Mouse (Mus musculus) intestine, postnatal 0 days (tissue): ENCODE results near the gene Abca2. TPM values are rescaled to one million over a fixed set of nuclear protein-coding genes. Genes with fewer than 3 reads are reported as not detected.

Source experiments
- ATAC-seq: fragments of 200-750 bp; cut with Nextera tagmentation; 2 replicates; pipeline ENCODE4 v1.8.0; 2017; ENCODE audit warnings: mild to moderate bottlenecking, moderate TSS enrichment, moderate library complexity
- H3K27ac ChIP-seq: fragments of 300-500 bp; sonication (generic); 2 replicates; pipeline ENCODE4 v1.5.1; 2014; ENCODE audit warnings: mild to moderate bottlenecking, low read depth, low read length, moderate library complexity
- H3K27me3 ChIP-seq: fragments of 300-500 bp; sonication (generic); replicated peaks from 2 replicates; pipeline ENCODE4 v1.6.1; 2014; ENCODE audit warnings: low read length, mixed read lengths; ENCODE audit not compliant: control insufficient read depth, insufficient read depth
- H3K36me3 ChIP-seq: fragments of 300-500 bp; sonication (generic); 2 replicates; pipeline ENCODE4 v1.6.1; 2014; ENCODE audit warnings: mild to moderate bottlenecking, moderate library complexity; ENCODE audit not compliant: control insufficient read depth, insufficient read depth
- H3K4me1 ChIP-seq: fragments of 300-500 bp; sonication (generic); replicated peaks from 2 replicates; pipeline ENCODE4 v1.6.1; 2014; ENCODE audit warnings: antibody characterized with exemption, low read length, mixed read lengths; ENCODE audit not compliant: control insufficient read depth, insufficient read depth
- H3K4me2 ChIP-seq: fragments of 300-500 bp; sonication (generic); replicated peaks from 2 replicates; pipeline ENCODE4 v1.6.1; 2014; ENCODE audit warnings: low read depth, mild to moderate bottlenecking, moderate library complexity
- H3K4me3 ChIP-seq: fragments of 300-500 bp; sonication (generic); 2 replicates; pipeline ENCODE4 v1.5.1; 2014; ENCODE audit warnings: low read depth, low read length
- H3K9ac ChIP-seq: fragments of 300-500 bp; sonication (generic); 2 replicates; pipeline ENCODE4 v1.6.1; 2014; ENCODE audit warnings: mild to moderate bottlenecking, low read depth, low read length
- H3K9me3 ChIP-seq: fragments of 300-500 bp; sonication (generic); 2 replicates; pipeline ENCODE4 v1.6.1; 2016; ENCODE audit warnings: mixed run types; ENCODE audit not compliant: control insufficient read depth
- CTCF ChIP-seq: sonication (generic); IDR thresholded peaks from 2 replicates; pipeline ENCODE4 v1.5.1; 2016; ENCODE audit warnings: low read depth, mild to moderate bottlenecking, control low read depth, antibody characterized with exemption, moderate library complexity
- WGBS: fragments of 180-500 bp; shearing (Covaris S2); extraction: QIAGEN DNeasy Blood & Tissue Kit; methylation state at CpG from one replicate; pipeline ENCODE4 v1.1.7; 2014; 5-methylcytosine and 5-hydroxymethylcytosine counted together
- polyA plus RNA-seq: library from polyadenylated mRNA; unstranded; fragments of >200 nt; fragmentation: Nextera tagmentation; extraction: Ambion mirVana; gene quantifications from 2 replicates; pipeline ENCODE4 v1.2.1, GENCODE M21; 2015

Abca2 gene
- polyA plus RNA-seq, 1 experiment from 2014 or later, result 1.1 TPM

DNA sequence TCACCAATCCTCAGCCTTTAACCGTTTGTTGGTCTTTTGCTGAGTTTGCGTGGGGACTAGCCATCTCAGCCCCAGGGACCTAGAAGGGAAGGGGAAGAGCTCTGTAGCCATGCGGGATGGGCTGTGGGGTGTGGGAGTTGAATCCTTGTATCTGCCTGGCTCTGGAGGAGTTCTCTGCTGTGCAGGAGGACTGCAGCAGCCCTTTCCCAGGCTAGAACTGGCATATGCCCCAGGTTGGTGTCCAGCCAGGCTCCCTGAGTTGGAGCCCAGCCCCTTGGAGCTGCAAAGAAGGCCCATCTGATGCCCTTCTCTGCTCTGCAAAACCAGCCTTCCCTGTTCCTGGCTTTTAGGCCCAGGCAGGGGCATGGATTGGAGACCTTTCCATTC, 31.9 kb upstream of the Abca2 start:
- WGBS, result 40% methylated on average over 3 of the region's 3 CpGs
- no peaks in the 10 kb centered on the region for H3K36me3 ChIP-seq
- no peak overlapping the region for H3K9ac ChIP-seq
- no peak overlapping the region for H3K27ac ChIP-seq
- H3K27me3 ChIP-seq, result 0 out of 2 replicates have a peak, but pooled peaks cover 3% of the 10 kb centered on the region
- no peaks in the 10 kb centered on the region for H3K9me3 ChIP-seq
- peak overlapping the region; percentile 96 for H3K4me2 ChIP-seq
- peak overlapping the region; percentile 57 for H3K4me3 ChIP-seq
- no peaks in the 10 kb centered on the region for H3K4me1 ChIP-seq
- ATAC-seq, result no peak
- TF ChIP-seq CTCF, result no peak

DNA sequence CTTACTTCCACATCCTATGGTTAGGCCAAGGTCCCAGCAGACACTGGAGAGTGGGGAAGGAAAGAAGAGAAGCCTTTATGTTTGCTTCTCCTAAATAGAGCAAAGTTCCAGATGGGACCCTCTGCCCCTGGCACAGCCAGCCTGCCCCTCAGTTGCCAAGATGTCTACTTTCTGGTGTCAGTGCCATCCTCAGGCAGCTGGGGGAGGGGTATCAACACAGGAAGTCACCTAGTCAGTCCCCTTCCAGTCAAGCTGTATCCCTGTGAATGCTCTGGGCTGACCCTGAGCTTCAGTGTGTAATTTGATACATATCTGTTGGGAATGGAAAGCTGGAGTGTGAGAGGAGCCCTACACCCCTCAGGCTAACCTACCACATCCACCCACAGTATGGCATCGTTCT, 31.5 kb upstream of the Abca2 start:
- Histone ChIP-seq H3K27ac (no peak overlapping the region), H3K9ac (no peak overlapping the region), H3K4me3 (0 out of 2 replicates have a peak overlapping the region, but pooled peaks have one; percentile 57), H3K9me3 (no peaks in the 10 kb centered on the region), H3K36me3 (no peaks in the 10 kb centered on the region), H3K27me3 (0 out of 2 replicates have a peak, but pooled peaks cover 3% of the 10 kb centered on the region), H3K4me2 (peak overlapping the region; percentile 96; the same call in 1 of the 2 replicates), H3K4me1 (no peaks in the 10 kb centered on the region)
- TF ChIP-seq CTCF, result no peak
- 56% methylated on average over 1 of the region's 1 CpGs for WGBS
- no peak for ATAC-seq

DNA sequence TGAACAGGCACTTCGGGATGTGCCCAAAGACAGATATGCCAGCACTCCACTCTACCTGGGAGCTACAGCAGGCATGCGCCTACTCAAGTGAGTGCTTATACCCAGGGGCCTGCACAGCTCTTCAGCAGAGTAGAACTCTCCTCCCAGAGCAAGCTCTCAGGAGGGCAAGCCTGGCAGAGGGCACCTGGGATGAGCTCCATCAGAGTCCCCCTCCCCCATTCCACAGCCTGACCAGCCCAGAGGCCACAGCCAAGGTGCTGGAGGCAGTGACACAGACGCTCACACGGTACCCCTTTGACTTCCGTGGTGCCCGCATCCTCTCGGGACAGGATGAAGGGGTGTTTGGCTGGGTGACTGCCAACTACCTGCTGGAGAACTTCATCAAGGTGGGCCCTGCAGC, 30.4 kb upstream of the Abca2 start:
- Histone ChIP-seq H3K27me3 (0 out of 2 replicates have a peak, but pooled peaks cover 3% of the 10 kb centered on the region), H3K4me2 (no peak overlapping the region), H3K9me3 (no peaks in the 10 kb centered on the region), H3K4me3 (no peak overlapping the region), H3K36me3 (no peaks in the 10 kb centered on the region), H3K9ac (no peak overlapping the region), H3K4me1 (no peaks in the 10 kb centered on the region), H3K27ac (no peak overlapping the region)
- no peak for ATAC-seq
- WGBS, result 92% methylated on average over 7 of the region's 7 CpGs
- no peak for TF ChIP-seq CTCF

DNA sequence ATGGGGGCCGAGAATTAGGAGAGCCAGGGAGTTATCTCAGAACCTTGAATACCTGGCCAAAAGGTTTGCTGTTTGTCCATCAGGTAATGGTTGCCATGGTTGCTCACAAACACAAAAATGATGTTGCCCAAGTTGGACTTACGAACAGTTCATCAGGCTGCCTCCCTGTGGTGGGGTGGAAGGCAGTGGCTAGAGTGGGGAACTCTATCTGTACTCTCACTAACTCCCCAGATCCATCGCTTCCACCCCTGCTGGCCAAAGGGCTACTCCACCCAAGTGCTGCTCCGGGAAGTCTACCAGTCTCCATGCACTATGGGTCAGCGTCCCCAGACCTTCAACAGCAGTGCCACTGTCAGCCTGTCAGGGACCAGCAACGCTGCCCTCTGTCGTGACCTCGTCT, 29.5 kb upstream of the Abca2 start, which contains the start of gene Npdc1:
TSS of gene Npdc1 (plus strand) at position 301 of the 400 bp plus-strand sequence.
- no peak within 1 kb of the TSS for H3K9ac ChIP-seq
- TF ChIP-seq CTCF, result no peak
- H3K9me3 ChIP-seq, result no peaks in the 10 kb centered on the region
- WGBS, result 70% methylated on average over 8 of the region's 8 CpGs
- no peak within 1 kb of the TSS for H3K4me3 ChIP-seq
- H3K4me1 ChIP-seq, result no peaks in the 10 kb centered on the region
- no peak within 1 kb of the TSS for H3K27ac ChIP-seq
- no peaks in the 10 kb centered on the region for H3K36me3 ChIP-seq
- ATAC-seq, result no peak
- 0 out of 2 replicates have a peak, but pooled peaks cover 6% of the 10 kb centered on the region for H3K27me3 ChIP-seq
- no peak within 1 kb of the TSS for H3K4me2 ChIP-seq

DNA sequence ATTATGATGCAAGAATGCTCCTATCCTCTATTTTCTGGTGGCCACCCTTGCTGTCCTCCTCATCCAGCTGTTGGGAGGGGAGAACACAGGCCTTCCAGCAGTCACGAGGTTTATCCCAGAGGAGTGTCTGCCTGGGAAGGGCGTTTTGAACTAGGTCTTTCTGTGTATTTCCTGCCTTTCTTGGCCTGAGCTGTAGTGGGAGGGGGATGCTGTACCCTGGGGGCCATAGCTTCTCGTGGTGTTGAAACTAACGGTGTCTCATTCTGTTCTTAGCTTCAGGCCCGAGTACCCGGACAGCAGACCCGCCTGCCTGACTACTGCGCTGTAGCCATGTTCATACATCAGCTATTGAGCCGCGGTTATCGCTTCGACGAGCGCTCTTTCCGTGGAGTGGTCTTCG, 28.2 kb upstream of the Abca2 start:
- no peak for ATAC-seq
- H3K4me1 ChIP-seq, result no peaks in the 10 kb centered on the region
- H3K27ac ChIP-seq, result no peak overlapping the region
- no peak for TF ChIP-seq CTCF
- peak overlapping the region; percentile 41; the same call in 1 of the 2 replicates for H3K4me2 ChIP-seq
- WGBS, result 27% methylated on average over 16 of the region's 16 CpGs
- no peak overlapping the region for H3K4me3 ChIP-seq
- H3K9me3 ChIP-seq, result no peaks in the 10 kb centered on the region
- H3K9ac ChIP-seq, result no peak overlapping the region
- H3K27me3 ChIP-seq, result 0 out of 2 replicates have a peak, but pooled peaks cover 6% of the 10 kb centered on the region
- H3K36me3 ChIP-seq, result no peaks in the 10 kb centered on the region

DNA sequence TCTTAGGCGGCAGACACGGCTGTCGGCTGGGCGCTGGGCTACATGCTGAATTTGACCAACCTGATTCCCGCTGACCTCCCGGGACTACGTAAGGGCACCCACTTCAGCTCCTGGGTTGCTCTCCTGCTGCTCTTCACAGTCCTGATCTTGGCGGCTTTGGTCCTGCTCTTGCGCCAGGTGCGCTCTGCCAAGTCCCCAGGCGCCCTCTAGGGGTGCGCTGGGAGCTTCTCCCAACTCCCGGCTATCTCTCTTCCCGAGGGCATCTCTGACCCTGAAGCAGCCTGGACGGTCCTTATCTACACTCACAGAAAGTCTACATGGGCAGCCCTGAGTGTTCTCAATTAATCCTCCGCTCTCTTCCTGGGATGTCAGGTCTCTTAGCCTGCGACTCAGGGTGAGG, 27.7 kb upstream of the Abca2 start:
- Histone ChIP-seq H3K4me1 (no peaks in the 10 kb centered on the region), H3K27me3 (0 out of 2 replicates have a peak, but pooled peaks cover 6% of the 10 kb centered on the region), H3K9ac (no peak overlapping the region), H3K4me3 (no peak overlapping the region), H3K4me2 (peak overlapping the region; percentile 41), H3K36me3 (no peaks in the 10 kb centered on the region), H3K27ac (no peak overlapping the region), H3K9me3 (no peaks in the 10 kb centered on the region)
- no peak for ATAC-seq
- 2% methylated on average over 17 of the region's 17 CpGs for WGBS
- peak; percentile 87 for TF ChIP-seq CTCF
